Comparison of ENCODE assay signal across 8 mouse cellular contexts in the genomic region with DNA sequence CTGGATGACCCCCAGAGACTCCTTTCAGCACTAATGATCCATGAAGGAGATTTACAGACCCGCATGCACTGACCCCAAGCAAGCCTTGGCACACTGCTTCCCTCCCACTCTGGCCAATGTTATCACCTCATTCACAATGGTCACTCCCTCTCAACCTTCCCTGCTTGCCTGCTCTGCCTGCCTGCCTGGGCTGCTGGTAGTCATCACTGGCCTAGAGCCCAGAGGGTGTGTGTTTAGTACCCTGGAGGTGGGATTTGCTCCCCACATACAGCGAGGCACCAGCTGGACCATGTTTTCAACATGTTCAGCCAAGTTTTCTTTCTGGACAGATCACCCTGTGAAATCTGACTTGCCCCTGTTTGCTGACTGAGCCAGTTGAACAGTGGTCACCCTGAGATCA.
DNase-seq lines count a peak whose midpoint lies in the region; ATAC-seq lines count a peak whose summit lies in the region.

No protein-coding gene starts in this region.

- 24% methylated on average over 2 of the region's 2 CpGs for WGBS in limb, embryonic 13.5 days
- WGBS in limb, embryonic 10.5 days, result 58% methylated on average over 2 of the region's 2 CpGs
- WGBS in kidney, embryonic 15.5 days, result 13% methylated on average over 2 of the region's 2 CpGs

- ATAC-seq in limb, embryonic 13.5 days (ENCODE audit: low FRiP score, low read depth), result peak; percentile 44; the same call in 1 of the 2 replicates
- peak; percentile 94 for ATAC-seq in kidney, embryonic 15.5 days (replicated peaks; ENCODE audit: low FRiP score)
- no peak for ATAC-seq in inflammation-experienced regulatory T-cells, adult 6 months

- no peaks in the 10 kb centered on the region for H3K36me3 ChIP-seq in limb, embryonic 13.5 days
- no peaks in the 10 kb centered on the region for H3K36me3 ChIP-seq in limb, embryonic 10.5 days
- no peaks in the 10 kb centered on the region for H3K36me3 ChIP-seq in kidney, embryonic 15.5 days

- H3K9me3 ChIP-seq in limb, embryonic 13.5 days, result no peaks in the 10 kb centered on the region
- H3K9me3 ChIP-seq in limb, embryonic 10.5 days (replicated peaks), result no peaks in the 10 kb centered on the region
- no peaks in the 10 kb centered on the region for H3K9me3 ChIP-seq in kidney, embryonic 15.5 days (replicated peaks)

- no peak overlapping the region for H3K4me3 ChIP-seq in limb, embryonic 13.5 days
- no peak overlapping the region for H3K4me3 ChIP-seq in limb, embryonic 10.5 days
- H3K4me3 ChIP-seq in kidney, embryonic 15.5 days (replicated peaks), result no peak overlapping the region

- H3K4me1 ChIP-seq in limb, embryonic 13.5 days, result peaks cover 23% of the 10 kb centered on the region
- peaks cover 14% of the 10 kb centered on the region; the same call in 1 of the 2 replicates for H3K4me1 ChIP-seq in limb, embryonic 10.5 days
- peaks cover 14% of the 10 kb centered on the region for H3K4me1 ChIP-seq in kidney, embryonic 15.5 days

- no peak overlapping the region for H3K4me2 ChIP-seq in limb, embryonic 13.5 days (replicated peaks)
- H3K4me2 ChIP-seq in kidney, embryonic 15.5 days, result no peak overlapping the region

- H3K27me3 ChIP-seq in limb, embryonic 13.5 days, result 0 out of 2 replicates have a peak, but pooled peaks cover 4% of the 10 kb centered on the region
- H3K27me3 ChIP-seq in limb, embryonic 10.5 days (ENCODE audit: low read depth, poor library complexity, severe bottlenecking), result no peaks in the 10 kb centered on the region
- H3K27me3 ChIP-seq in kidney, embryonic 15.5 days, result no peaks in the 10 kb centered on the region

- H3K27ac ChIP-seq in limb, embryonic 13.5 days, result no peak overlapping the region
- H3K27ac ChIP-seq in limb, embryonic 10.5 days, result no peak overlapping the region
- 0 out of 2 replicates have a peak overlapping the region, but pooled peaks have one; percentile 41 for H3K27ac ChIP-seq in kidney, embryonic 15.5 days

- no peak overlapping the region for H3K9ac ChIP-seq in limb, embryonic 13.5 days
- H3K9ac ChIP-seq in kidney, embryonic 15.5 days, result no peak overlapping the region

- no peak for DNase-seq in limb, embryonic 10.5 days (ENCODE audit: low spot score)
- DNase-seq in gastrocnemius, postnatal 10 days, result peak; percentile 37
- peak; percentile 63 to 89 for DNase-seq in lung, postnatal 4 days
- DNase-seq in right cerebral cortex, postnatal 14 days, result no peak
- DNase-seq in urinary bladder, postnatal 25 days (ENCODE audit: low spot score), result no peak

Comparison
In these comparisons a context has a peak if more than half of its experiments do, and no peak if none do; other contexts are left out.
1. DNase-seq: peak in gastrocnemius, postnatal 10 days (single experiment) and lung, postnatal 4 days (2 of 2); none in limb, embryonic 10.5 days (single experiment), right cerebral cortex, postnatal 14 days (single experiment) and urinary bladder, postnatal 25 days (single experiment).